Mouse (Mus musculus): ENCODE data around the gene Abca3. TPM values are rescaled to one million over a fixed set of nuclear protein-coding genes. Genes with fewer than 3 reads are reported as not detected.

The Abca3 gene
- total RNA-seq (2021): 10 to 100 TPM; 14.7 to 16.8 TPM

DNA sequence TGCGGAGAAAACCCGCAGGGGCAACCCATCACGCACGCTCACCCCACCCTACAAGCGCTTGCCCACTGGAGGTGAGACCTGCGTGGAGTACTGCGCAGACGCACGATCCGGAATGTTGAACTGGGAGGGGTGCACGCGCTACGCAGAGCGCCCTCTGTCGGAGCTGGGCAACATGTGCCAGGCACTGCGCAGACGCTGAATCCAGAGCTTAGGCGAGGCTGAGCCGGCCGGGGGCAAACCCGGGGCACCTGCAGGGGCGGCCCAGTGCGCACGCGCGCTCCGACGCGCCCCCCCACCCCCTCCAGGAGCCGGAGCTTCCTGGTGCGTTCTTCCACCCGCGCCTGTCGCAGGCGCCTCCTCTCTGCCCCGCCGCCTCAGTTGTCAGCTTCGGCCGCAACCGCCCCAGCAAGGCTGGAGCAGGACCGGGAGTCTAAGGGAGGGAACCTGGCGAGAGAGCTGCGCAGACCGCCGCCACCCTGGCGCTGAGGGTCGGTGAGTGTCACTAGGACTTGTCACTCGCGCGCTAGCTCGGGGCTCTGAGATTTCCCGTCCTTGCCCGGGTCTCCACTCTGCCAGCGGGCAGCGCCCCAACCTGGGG lies at the start of gene Abca3:
Gene Abca3 (plus strand): TSS at position 191 of the 598 bp plus-strand sequence.
- DNase-seq: peak; percentile 94

DNA sequence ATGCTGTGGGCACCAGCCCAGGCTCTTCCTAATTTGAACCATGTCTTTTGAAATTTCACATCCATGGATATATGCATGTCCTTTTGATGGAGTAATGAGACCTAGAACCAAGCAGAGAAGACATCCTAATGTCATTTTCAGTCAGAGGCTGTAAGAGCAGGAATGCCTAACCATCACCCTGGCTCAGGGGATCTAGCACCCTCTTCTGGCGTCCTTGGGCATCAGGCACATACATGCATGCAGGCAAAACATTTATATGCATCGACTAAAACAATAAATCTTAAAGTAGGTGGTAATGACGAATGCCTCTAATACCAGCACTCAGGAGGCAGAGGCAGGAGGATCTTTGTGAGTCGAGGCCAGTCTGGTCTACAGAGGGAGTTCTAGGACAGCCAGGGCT lies 44.2 kb upstream of the Abca3 start:
- DNase-seq: peak; percentile 60

DNA sequence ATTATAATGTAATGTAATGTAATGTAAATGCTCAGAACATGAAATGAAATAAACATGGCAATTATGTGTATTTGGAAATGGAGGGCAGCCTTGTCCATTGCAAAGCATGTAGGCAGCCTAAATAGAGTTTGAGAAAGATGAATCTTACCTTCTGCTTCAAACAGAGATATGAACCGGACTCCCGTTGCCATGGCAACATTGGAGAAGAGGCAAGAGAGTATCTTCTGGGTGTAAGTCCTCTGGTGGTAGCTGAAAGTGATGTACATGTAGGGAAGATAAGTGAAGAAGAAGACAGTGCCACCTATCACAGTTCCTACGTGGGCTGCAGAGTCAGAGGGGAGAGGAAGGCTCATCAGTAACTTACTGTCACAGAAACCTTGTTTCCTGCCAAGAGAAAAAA lies 30.9 kb upstream of the Abca3 start:
- DNase-seq: no peak

DNA sequence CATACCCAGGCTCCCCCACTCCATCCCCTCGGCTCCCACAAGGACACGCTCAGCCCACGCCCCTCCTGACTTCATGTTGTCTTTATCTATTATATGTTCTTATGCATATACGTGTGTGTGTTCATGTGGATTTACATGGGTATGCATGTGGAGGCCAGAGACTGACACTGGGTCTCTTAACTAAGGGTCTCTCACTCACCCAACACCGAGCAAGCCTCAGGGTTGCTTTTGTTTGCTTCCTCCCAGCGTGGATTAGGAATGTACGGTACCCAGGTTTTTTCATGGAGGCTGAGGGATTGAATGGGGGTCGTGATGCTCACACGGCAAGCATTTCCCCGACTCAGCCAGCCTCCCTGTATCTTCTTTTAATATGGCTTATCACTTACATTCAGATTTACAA lies 26.7 kb upstream of the Abca3 start:
- no peak for DNase-seq

DNA sequence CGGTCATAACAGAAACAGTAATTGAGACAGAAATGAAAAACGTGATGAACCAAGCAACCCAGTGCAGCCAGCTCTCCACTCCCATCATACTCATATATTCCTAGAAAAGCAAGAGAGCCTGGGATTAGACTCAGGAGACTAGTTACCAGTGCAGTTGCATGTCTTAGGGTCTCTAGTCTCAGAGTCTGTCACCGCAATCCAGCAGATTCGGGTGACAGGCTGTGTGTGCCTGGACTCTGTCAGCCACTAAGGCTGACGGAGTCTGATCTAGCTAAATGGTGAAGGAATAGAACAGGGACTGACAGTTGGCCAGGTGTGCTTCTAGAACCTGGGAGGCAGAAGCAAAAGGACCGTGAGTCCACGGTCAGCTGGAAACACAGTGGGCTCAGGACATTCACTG lies 24.1 kb upstream of the Abca3 start:
- no peak for DNase-seq

DNA sequence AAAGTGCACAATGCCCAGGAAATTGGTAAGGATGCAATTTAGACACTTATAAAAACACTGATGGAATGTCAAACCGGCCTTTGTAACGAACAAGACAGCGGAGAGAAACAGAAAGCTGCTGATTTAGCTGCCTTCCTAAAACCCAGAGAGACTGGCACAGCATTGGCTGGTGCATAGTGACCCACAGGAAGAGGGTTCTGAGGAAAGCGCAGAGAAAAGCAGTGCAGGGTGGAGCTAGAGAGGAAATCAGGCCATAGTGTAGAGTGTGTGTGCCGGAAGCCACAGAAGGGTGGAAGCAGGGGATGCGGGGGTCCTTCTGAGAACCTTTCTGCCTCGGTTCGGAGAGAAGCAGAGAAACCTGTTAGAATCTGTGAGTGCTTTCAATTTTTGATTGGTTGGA lies 7.1 kb upstream of the Abca3 start:
- DNase-seq: no peak

DNA sequence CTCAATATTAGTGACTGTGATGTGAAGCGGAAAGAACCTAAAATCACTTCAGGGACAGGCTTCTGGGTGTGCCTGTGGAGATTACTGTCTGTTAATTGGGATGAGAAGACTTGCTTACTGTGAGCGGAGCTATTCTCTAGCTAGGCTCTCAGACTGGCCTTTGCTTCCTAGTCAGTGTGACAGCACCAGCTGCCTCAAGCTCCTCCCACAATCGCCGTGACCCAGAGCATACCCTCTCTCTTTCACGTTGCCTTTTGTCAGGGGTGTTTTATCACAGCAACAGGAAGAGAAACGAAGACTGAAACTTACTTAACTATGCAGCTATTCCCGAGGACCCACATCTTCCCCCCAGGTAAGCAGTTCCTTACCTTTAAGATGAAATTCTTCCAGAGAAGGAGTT lies 4.9 kb upstream of the Abca3 start:
- no peak for DNase-seq

DNA sequence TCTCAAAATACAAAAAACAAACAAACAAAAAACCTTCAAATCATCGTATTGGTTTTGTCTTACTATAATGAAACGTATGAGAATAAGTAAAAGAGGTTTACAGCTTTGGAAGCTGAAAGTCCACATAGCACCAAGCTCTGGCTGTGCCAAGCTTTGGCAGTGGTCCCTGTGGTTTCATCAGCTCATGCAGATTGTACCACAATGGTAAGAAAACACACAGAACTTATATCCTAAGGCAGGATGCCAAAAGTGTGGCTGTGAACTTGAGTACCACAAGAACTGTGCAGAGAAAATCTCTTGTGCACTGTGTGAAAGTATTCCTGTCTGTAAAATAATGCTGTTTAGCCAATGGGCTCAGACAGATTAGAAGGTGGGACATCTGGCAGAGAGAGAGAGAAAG lies 2.6 kb upstream of the Abca3 start:
- no peak for DNase-seq

DNA sequence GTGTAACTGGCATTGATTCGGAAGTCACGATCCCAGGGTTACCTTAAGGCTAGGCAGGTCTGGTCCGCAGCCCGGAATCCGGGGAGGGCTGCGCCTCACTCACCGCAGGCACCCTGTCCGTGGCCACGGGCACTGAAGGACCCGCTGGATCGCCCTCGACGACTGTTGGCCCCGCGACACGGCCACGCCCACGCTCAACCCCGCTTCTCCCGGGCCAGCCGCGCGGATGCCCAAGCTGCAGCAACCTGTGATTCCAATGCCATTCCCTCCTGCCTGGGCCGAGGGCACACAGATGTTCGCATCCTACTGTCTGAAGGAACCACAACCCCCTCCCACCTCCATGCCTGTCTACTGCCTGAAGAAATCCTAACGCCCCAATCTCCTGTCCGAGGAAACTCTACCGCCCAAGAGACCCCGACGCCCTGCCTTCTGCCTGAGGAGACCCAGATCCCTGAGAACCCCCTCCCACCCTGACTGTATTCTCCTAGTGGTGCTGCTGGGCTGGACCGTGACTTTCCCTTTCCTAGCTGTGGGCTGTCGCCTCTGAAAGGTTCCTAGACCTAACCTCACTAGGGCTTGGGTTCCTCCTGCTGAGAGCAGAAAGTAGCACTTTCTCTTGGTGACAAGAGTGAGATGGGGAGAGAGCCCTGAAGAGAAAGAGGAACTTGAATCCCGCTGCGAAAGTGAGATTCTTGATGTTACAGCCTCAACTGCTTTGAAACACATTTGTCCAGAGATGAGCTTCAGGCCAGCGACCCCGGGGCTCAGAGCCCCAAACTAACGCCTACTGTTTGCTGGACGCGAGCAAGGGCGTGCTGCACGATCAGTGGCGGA lies 607 bp upstream of the Abca3 start, which contains the start of gene Abca17:
Gene Abca17 (minus strand): TSS at position 143 of the 834 bp plus-strand sequence.
- DNase-seq: peak; percentile 18

DNA sequence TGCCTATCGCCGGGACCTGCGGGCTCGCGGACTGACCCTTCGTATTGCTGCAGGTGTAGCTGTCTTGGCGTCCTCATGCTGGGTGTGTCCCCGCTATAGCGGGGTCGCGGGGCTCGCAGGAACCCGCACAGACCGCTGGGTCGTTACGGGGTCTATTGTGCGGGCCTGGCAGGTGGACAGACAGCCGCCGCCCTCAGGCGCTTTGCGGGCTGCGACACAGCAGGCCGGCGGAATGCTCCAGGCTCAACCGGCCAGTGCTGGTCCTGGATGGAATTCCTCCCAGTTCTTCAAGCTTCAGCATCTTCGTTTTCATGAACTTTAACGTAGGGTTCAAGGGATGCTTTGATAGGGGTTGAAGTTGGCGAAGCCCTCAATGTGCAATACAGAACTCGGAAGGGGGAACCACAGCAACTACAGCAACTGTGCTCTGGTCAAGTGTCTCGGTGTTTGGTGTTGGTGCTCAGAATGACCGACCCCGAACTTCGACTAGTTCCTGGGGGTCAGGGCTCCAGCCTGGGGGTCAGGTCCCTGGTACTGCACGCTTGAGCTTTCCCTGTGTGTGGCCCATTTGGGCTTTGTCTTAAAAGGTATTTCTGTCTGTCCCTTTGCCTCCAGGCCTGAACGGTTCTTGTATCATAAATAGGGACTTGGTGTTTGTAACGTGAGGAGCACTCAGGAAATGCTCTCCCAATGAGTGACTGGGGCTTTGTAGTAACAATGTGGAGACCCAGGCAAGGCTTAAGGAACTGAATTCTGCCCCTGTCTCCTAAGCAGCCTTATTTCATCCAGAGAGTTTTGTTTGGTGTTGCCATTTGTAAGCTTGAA lies 832 bp downstream of the Abca3 start:
- no peak for DNase-seq

DNA sequence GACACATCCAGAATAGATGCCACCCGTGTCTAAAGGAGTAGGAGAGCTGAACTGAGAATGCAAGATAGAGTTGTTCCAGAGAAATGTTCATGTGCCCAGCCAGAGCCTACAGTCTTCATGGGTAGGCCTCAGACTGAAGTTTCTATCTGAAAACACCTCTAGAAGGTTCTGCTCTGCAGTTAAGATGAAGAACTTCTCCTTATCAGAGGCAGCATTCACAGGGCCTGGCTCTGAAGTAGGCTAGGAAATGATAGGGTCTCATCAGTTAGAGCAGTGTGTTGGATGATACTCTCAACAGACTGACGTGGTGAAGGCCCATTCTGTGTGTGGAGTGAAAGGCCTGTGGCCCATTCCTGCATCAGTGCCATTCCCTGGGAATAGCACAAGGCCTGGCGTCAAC lies 2.2 kb downstream of the Abca3 start:
- DNase-seq: no peak

DNA sequence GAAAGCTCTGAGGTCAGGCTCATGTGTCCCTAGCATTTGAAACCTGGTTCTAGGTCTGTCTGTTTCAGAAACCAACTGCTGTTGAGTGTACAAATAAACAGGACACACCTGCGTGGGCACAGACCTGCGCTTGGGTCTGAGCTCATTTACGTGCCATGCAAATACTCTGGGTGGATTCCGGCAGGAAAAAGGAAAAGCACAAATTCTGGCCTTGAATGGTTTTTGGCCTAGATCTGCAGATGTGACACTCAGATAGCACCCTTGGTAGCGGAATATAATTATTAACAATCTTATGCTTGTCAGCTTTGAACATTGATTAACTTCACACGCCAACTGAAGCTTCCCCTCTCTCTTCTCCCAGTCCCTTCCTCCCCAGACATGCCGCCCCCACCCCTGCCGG lies 3.5 kb downstream of the Abca3 start:
- no peak for DNase-seq

DNA sequence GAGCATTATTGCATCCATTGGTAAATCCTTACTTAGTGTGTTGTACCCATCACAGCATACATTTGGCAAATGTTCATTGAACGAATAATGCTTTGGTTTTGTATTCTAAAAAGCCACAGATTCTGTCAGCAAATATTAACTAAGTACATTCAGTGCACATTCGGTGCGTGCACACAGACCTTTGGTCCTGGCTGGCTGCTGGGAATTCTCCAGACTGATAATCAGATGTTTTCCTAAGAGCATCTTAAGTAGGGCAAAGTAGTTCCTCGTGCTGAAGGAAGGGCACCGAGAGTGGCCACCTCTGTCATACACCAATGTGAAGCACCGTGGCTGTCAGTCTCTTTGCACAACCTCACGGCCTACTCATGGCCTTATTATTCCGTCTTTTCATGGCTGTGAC lies 7.3 kb downstream of the Abca3 start:
- DNase-seq: no peak

DNA sequence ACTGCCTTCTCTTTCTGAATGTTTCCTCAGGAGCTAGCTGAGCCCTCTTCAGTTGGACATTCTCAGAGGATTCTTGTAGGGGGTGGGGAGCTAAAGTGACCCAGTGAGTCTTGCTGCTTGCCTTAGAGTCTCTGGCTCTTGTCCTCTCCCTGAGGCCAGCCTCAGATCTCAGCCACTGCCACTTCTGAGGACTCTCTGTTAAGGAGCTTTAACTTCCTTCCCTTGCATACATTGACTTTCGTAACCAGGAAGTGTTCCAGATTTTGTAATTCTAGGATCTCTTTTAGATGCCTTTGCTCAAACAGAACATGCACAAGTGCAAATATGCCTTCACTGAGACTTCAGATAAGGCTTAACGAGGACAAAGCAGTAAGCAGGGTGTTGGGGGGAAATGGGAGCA lies 8.2 kb downstream of the Abca3 start:
- DNase-seq: no peak

DNA sequence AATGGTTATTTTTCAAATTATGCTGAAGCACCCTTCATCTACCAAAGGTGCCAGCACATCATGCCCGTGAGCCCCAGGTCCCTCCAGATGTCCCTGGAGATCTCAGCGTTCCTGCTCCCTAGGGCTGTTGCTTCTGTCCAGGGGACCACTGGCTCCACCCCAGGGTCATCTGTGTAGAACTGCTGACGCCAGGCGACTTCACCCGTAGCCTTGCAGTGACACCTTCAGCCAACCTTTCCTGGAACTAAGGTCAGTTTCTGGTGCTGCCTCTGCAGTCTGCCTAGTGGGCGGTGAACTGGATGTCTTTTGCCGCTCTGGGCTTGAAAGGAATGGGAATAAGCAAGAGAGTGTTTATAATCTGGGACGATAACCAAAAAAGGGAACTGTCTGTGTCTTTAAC lies 9.1 kb downstream of the Abca3 start:
- DNase-seq: no peak

DNA sequence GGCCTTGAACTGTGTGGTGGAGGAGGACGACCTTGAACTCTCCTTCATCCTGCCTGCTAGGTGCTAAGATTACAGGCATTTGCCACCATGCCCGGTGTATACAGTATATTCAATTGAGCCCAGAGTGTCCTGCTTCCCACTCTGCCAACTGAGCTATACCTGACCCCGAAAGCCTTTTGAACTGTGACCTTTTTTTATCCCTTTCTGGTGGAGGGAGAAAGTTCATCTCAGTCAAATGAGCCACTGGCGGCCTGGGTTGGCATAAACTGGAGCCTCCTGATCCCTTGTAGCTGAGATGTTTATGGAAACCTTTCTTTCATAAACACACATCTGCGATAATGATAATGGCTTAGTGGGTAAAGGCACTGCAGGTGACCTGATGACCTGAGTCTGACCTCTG lies 9.5 kb downstream of the Abca3 start:
- DNase-seq: no peak

DNA sequence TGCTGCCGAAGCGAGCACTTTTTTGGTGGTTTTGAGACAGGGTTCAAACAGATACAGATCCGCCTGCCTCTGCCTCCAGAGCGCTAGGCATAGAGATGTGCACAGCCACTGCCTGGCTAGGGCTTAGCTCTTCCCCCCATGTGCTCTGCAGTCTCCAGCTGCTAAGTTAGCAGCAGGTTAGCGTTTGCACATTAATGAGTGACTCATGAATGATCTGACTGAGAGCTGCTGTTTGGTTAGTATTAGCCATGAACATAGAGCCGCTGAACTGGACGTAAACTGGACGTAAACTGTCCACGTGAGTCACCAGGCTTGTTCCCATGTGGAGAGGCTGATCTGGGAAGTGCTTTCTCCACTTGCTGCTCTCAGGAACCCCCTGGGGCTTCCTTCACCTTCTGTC lies 10.8 kb downstream of the Abca3 start:
- DNase-seq: no peak

DNA sequence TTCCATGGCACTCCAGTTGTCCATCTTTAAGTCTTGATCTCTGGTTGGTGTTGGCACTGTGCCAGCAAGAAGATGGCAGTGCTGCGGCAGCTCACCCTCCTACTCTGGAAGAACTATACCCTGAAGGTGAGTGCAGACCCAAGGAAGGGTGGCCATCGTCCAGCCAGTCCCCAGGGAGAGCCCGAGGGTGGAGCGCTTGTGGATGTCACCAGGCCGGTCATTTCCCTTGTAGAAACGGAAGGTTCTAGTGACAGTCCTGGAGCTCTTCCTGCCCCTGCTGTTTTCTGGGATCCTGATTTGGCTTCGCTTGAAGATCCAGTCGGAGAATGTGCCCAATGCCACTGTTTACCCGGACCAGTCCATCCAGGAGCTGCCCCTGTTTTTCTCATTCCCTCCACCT lies 12.7 kb downstream of the Abca3 start:
- DNase-seq: no peak

DNA sequence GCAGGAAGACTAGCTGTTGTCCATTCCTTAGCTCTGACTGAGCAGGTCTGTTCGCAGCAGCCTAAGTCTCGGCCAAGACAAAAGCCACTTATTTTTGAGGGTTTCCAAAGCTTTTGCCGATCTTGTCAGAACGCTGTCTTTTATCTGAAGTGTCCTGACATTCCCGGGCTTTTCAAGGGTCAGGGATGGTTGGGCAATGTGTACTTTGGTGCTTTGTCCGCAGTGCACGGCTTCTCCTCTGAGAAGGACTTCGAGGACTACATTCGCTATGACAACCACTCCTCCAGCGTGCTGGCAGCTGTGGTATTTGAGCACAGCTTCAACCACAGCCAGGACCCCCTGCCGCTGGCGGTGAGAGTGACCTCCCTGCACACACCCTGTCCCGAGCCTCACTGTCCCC lies 14.1 kb downstream of the Abca3 start:
- no peak for DNase-seq

DNA sequence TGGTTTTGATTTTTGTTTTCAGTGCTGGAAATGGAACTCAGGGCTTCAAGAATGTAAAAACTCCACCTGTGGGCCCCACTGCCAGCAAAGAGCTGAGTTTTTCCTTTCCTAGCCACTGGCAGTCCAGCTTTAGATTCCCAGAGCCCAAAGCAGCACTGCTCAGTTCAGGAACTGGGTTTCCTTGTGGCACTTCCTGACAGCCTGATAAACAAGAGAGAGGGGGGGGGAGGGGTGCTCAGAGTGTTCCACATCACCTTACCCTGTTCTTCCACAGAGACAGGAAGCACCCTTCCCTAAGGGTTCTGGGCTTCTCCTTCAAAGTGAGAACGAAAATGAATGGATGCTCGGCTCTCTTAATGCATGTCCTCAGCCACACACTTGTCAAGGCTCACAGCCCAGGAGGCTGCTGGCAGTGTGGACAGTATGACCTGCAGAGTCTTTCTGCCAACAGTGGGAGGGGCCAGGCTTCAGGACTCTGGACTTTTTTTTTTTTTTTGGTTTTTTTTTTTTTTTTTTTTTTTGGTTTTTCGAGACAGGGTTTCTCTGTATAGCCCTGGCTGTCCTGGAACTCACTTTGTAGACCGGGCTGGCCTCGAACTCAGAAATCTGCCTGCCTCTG lies 23.5 kb downstream of the Abca3 start:
- DNase-seq: no peak

DNA sequence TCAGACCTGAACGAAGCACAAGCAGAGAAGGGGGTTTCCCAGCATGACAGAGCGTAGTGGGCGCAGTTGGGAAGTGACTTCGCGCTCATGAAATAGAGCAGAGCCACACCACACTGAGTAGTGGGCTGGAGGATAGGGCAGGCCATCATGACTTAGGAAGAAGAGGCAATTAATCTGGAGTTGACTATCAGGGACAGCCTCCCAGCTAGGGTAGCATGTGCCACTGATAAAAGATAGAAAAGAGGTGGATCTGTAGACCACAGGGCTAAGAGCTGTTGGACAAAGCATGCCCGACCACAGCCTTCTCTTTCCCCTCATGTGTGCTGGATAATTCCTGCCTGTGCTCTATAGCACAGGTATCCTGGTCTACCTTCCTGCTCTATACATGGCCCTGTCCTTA lies 24.1 kb downstream of the Abca3 start:
- no peak for DNase-seq

DNA sequence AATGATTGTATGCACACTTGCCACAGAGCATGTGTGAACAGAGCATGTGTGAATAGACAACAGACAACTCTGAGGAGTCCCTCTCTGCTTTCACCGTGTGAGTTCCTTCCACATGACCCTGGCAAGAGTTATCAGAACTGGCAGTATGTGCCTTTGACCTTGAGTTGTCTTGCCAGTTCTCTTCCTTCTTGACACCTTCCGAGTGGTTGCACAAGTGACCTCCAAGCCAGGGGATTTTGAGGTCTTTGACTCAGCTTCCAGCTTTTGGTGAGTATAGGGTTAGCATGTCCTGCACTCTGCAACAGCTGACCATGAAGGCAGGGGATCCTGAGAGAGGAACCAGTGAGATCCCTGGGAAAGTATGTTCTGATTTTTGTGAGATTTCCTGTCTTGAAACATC lies 26.7 kb downstream of the Abca3 start:
- no peak for DNase-seq

DNA sequence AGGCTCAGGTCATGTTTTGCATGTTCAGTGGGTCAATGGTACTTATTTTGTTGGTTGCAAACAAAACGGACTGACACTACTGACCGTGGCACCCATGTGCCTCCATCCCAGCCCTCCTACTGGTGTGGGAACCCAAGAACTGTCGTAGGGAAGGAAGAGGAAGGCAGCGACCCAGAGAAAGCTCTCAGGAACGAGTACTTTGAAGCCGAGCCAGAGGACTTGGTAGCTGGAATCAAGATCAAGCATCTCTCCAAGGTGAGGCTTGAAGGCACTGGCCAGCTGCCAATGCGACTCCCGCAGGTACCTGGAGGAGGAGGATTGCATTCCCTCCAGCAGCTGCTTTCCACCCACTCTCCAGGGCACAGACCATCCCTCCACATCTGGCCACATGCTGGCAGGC lies 32.0 kb downstream of the Abca3 start:
- DNase-seq: no peak
